Mouse (Mus musculus): Measurements from ENCODE around the gene Zfp385c. TPM values are rescaled to one million over a fixed set of nuclear protein-coding genes. Genes with fewer than 3 reads are reported as not detected.

Zfp385c gene
- total RNA-seq, 2 experiments from 2014 or later = 0.12 TPM; not detected in 1

DNA sequence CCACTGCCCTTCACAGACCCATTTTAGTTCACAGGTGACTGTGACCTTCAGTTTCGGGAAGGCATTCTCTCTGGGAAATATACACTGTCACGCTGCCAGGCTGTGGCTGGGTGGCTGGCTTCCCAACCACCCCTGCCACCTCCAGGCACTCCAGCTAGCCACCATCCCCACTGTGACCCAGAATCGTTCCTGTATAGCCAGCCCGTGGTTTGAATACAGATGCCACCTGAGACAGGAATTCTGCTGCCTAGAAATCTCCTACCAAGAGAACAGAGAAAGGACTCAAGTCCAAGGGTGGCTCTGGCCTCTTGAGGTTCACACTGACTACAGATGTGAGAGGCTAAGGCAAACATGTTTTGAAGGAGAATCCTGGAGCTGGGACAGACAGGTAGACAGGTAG lies 26.6 kb upstream of the Zfp385c start:
- no peak for DNase-seq
- intact Hi-C loops (cut with DNase I) = no loop called here

DNA sequence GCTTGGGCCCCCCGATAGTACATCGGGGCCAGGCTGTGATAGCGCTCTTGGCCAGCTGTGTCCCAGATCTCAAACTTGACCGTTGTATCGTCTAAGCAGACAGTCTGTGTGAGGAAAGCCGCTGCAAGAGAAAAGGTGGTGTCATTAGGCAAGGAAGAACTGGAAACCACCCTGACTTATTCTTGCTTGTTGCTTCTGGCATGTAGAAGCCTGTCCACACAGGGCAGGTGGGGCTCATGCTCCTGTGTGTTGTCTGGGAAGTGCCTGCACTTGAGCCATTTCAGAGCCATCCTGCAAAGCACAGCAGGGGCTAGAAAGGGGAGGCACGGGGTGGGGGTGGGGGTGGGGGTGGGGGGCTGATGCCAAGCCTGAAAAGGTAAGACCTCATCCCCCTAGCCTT lies 26.2 kb upstream of the Zfp385c start:
- no peak for DNase-seq
- intact Hi-C loops (cut with DNase I) = no loop called here

DNA sequence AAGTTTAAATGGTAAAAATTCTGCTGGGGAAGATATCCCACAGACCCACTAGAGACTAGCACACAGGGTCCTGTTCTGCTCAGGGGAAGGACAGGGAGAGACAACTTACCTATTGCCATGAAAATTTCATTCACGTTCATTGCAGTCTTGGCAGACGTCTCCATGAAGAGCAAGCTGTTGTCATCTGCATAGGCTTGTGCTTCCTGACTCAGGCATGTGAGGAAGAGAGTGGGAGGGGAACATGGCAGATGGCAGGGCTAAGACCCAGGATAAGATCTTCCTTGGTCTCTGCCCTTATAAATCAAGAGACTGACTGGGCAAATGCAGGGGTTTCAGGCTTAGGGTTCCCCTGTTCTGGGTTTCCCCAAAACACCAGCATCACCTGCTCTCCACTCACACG lies 24.4 kb upstream of the Zfp385c start:
- intact Hi-C loops (cut with DNase I) = no loop called here
- DNase-seq = no peak

DNA sequence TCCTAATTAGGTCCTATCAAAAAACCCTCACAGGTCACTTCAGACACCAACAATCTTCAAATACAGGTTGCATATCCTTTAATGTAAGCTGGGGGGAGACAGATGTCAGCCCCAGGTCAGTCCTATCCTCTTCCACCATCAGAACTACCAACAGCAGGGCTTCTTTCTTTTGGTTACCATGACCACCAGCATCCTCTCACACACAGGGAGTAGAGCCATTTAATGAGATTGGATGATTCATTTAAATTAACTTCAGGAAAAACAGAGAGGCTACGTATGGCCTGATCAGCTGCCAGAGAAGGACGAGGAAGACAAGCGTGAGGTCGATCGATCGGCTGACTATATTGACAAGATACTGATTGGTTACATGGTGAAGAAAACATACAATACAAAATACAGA lies 22.7 kb upstream of the Zfp385c start:
- intact Hi-C loops (cut with DNase I) = loop anchor here (5.0 kb wide), 1 partner anchor 242 kb away; no protein-coding TSS in a partner anchor
- no peak for DNase-seq

GRCm38 (mm10) chr11:100714534-100714915 lies 22.3 kb upstream of the Zfp385c start:
- intact Hi-C loops (cut with DNase I) = loop anchor here (5.0 kb wide), 1 partner anchor 243 kb away; no protein-coding TSS in a partner anchor

DNA sequence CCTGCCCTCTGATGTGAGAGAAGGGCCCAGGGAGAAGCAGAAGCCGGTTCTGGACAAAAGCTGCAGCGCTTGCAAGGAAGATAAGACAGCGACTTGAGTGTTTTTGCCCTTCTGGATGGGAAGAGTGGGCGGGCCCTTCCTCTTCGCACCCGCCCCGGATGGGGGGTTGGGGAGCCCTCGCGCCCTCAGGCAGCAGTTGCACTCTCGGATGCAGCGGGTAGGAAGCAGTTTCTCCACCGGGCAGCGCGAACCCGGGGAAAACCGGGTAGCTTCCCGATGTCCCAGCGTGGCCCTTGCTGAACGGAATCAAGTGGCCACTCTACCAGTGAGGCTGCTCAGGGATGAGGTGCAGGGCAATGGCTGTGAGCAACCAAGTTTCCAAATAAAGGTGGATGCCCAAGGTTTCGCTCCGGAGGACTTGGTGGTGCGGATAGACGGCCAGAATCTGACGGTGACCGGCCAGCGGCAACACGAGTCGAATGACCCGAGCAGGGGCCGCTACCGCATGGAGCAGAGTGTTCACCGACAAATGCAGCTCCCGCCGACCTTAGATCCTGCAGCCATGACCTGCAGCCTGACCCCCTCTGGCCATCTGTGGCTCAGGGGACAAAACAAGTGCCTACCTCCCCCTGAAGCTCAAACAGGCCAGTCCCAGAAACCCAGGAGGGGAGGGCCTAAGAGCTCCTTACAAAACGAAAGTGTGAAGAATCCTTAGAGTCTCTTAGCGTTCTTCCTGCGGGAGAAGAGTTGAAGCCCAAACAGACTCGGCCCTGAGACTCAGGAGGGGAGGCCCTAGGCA lies 21.7 kb upstream of the Zfp385c start, which contains the start of gene Hspb9:
TSS of gene Hspb9 (plus strand) at position 116 of the 799 bp plus-strand sequence.
- intact Hi-C loops (cut with DNase I) = loop anchor here (5.0 kb wide), 1 partner anchor 243 kb away; no protein-coding TSS in a partner anchor
- DNase-seq = peak; percentile 31

More at GRCm38 (mm10) chr11:100714534-100714915, 22.3 kb upstream of the Zfp385c start:
- DNase-seq = peak; percentile 87

GRCm38 (mm10) chr11:100713174-100713573 lies 20.9 kb upstream of the Zfp385c start:
- intact Hi-C loops (cut with DNase I) = loop anchor here (5.0 kb wide), 1 partner anchor 244 kb away; no protein-coding TSS in a partner anchor
- no peak for DNase-seq

DNA sequence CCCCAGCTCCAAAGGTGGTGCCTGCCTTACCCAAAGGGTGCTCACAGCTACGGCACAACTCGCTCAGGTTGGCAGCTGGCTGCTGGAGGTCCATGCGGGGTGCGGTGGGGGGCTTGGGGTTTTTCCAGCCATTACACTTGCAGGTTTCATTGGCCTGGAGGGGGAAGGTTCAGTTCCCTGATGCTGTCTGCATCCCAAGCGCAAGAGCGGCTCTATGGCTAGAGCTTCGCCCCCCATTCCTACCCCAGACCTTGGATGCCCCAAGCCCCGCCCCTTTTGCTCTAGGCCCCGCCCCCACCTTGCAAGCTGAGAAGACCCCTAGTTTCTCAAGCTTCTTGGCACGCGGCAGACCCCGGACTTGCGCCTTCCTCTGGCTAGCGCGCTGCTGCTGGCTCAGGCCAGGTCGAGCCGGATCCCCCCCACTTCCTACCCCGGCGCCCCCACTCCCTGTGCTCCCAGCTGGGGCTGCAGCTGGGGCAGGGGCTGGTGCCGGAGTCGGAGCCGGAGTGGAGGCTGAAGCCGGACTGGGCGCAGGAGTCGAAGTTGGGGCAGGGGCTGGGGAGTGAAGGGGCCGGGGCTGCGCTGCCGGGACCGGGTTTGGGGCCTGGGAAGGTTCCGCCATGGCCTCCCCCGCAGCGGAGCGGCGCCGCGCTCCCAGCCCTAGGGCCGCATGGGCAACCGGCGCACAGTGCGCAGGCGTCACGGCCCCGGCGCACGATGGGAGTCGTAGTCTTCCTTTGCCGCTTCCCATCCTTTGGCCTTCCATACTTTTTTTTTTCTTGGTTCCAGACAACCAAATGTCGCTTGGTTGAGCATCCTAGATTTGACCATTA lies 19.7 kb upstream of the Zfp385c start, which contains the start of gene Kat2a:
TSS of gene Kat2a (minus strand) at position 683 of the 833 bp plus-strand sequence.
- intact Hi-C loops (cut with DNase I) = loop anchor here (5.0 kb wide), 1 partner anchor 245 kb away; no protein-coding TSS in a partner anchor
- DNase-seq = peak; percentile 87

GRCm38 (mm10) chr11:100710977-100711376 lies 18.7 kb upstream of the Zfp385c start:
- DNase-seq = no peak
- intact Hi-C loops (cut with DNase I) = loop anchor here (5.0 kb wide), 1 partner anchor 246 kb away; no protein-coding TSS in a partner anchor

- DNase-seq = no peak
- intact Hi-C loops (cut with DNase I) = loop anchor here (5.0 kb wide), 1 partner anchor 247 kb away; no protein-coding TSS in a partner anchor
Observed at GRCm38 (mm10) chr11:100710528-100710927, 18.3 kb upstream of the Zfp385c start.

DNA sequence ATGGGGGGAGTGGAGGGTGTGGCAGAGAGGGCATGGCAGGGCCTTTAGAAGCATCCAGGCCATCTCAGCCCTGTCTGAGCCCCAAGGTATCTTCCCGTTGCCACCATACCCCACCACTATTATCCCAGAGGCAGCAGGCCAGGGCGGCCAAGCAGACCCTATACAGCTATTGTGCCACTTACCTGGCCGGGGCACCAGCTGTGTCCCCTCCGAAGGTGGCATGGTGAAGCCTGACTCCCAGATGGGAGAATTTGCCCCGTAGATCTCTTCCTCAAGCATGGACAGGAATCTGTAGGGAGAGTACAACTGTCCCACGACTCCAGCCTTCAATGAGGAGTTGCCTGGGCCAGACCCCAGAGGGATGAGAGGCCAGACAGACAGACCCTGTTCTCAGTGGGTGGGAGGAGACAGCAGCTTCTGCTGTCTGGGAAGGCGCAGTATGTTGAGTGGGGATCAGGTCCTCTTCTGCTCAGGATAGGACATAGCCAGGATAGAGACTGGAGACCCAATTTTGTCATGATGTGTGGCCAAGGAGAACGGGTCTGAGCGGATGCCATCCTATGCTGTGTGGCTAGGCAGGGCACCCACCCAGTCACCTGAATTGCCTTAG lies 17.1 kb upstream of the Zfp385c start:
- DNase-seq = no peak
- intact Hi-C loops (cut with DNase I) = no loop called here

DNA sequence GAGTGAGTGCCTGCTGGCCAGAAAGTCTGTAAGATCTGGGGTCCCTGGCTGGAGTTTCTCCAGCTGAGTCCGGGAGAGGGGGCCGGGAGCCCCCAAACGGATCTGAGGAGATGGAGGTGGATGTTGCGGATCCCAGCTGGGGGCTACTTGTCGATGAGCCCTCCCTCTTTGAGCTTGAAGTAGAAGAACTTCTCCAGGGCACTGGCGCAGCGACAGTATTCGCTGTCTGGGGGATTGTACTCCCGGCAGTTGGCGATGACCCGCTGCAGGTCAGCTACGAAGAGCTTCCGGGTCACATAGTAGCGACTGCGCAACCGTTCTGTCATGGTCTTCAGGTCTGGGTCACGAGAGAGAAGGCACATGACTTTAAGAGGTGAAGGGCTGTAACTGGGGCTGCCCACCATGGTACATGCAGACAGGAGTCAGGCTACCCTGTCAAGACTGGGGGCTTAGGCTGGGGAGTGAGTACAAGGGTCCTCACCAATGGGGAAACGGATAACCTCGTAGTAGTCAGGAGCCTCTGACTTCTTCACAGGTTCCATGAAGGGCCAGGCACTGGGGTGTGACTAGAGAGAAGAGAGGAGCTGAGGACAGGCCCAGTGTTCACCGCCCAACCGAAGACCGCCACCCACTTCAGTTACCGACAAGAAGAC lies 13.0 kb upstream of the Zfp385c start:
- intact Hi-C loops (cut with DNase I) = no loop called here
- DNase-seq = no peak

DNA sequence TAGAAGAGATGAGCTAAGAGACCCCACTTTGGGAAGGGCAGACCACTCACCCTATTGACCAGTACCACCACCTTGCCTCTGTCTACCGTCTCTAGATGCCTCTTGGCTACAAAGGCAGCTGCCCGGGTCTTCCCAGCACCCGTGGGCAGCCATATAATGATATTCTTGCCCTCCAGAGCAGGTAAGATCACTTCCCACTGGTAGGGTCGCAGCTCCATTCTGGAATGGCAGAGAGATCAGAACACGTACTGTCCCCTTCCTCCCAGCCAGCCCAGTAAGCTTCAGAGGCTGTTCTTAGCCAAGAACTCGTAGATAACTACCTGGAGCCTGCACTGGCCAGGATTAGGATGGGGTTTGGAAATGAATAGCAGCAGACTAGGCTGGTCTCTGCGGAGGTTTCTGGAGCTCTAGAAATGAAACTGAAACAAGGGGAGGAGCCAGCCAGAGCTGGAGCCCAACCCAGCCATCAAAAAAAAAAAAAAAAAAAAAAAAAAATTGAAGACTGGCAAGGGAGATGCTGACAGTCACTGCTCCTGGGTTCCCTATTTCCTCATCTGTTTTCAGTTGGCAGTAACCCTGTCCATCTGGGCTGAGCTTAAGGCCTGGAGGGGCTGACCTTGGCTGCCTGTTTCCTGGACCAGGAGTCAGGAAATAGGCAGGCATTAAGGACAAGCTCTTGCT lies 11.7 kb upstream of the Zfp385c start, which contains the start of gene Dhx58:
TSS of gene Dhx58 (minus strand) at position 421 of the 681 bp plus-strand sequence.
- no peak for DNase-seq
- intact Hi-C loops (cut with DNase I) = loop anchor here (2.0 to 5.0 kb wide), 2 partner anchors 77 to 133 kb away; no protein-coding TSS in a partner anchor

DNA sequence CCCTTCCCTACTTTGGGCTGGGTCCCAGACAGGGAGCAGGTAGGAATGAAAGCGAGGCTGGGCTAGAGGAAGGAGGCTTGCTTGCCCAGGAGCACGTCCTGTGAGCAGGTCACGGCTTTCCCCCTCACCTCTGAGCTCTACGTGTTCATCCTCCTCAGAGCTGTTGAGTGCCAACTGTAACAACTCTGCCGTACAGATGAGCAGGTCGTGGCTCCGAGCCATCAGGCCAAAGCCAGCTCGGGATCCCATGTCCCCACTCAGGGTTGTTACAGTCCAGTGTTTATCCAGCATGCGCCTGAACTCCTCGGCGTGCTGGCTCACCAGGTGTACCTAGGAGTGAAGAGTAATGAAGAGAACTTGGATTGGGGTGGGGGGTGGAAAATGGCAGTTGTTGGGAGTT lies 11.1 kb upstream of the Zfp385c start:
- intact Hi-C loops (cut with DNase I) = loop anchor here (2.0 to 5.0 kb wide), 2 partner anchors 76 to 133 kb away; no protein-coding TSS in a partner anchor
- no peak for DNase-seq

- no peak for DNase-seq
- intact Hi-C loops (cut with DNase I) = loop anchor here (2.0 to 5.0 kb wide), 2 partner anchors 76 to 132 kb away; no protein-coding TSS in a partner anchor
Observed at GRCm38 (mm10) chr11:100702906-100703305, 10.7 kb upstream of the Zfp385c start.

DNA sequence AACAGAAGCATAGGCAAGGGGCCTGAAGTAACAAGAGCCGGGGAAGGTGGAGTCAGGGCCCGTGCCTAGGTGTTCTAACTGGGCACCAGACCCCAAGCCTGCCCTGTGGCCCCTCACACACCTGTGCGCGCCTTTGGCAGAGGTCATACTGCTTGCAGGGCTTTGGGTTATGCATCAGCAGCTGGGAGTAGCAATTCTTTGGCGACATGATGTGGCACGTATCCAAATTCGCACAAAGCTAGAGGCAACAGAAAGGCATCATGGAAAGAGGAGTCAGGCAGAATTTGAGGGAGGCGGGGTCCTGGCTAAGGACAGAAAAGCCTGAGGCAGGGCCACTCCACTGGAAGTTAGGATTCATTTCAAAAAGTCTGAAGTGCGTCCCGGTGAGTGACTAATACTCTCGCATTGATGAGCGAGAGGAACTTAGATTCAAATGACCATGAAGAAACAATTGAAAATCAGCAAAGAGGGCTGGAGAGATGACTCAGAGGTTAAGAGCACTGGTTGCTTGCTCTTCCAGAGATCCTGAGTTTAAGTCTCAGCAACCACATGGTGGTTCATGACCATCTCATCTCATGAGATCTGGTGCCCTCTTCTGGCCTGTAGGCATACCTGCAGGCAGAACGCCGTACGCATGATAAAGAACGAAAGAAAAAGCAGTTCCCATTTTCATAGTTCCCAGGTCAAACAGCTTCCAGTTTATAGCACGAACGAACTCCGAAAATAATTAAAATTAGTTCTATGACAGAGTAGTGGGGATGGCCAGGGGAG lies 10.0 kb upstream of the Zfp385c start:
- peak; percentile 57 for DNase-seq
- intact Hi-C loops (cut with DNase I) = loop anchor here (2.0 to 5.0 kb wide), 2 partner anchors 75 to 131 kb away; no protein-coding TSS in a partner anchor

DNA sequence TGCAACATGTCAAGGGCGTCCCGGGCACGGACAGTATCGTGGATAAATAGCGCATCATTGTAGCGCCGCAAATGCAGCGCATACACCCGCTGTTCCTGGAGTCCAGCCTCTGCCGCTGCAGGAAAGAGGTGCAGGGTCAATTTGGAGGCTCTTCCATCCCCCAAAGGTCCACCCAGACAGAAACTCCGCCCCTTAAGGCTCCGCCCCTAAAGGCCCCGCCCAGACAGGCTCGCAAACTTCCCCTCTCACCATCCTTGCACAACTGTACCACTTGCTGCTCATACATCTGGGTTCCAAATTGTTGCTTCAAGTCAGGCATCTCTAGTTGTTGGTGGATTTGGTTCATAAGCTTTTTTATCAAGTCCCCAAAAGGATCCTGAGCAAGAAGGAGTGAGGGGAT lies 9.0 kb upstream of the Zfp385c start:
- DNase-seq = no peak
- intact Hi-C loops (cut with DNase I) = loop anchor here (5.0 kb wide), 1 partner anchor 74 kb away; no protein-coding TSS in a partner anchor

DNA sequence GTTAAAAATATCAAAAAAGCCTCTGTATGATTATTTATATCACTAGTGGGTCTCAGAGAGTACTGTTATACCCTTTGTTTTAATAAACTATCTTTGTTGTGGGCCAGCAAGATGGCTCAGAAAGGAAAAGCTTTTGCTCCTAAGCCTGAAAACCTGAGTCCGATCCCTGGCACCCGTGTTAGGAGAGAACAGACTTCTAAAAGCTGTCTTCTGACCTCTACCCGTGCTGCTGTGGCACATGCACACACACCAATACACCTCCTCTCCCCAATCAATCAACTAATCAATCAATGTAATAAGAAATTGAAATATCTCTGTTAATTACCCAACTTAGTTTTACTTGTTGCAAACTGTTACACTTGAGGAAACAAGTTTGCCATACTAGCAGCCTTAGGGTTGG lies 8.5 kb upstream of the Zfp385c start:
- DNase-seq = no peak
- intact Hi-C loops (cut with DNase I) = loop anchor here (5.0 kb wide), 1 partner anchor 73 kb away; no protein-coding TSS in a partner anchor

Data from left cerebral cortex, postnatal 4 days (tissue).